Mouse (Mus musculus): Measurements from ENCODE around the gene Grip2. TPM values are rescaled to one million over a fixed set of nuclear protein-coding genes. Genes with fewer than 3 reads are reported as not detected.

The Grip2 gene
- total RNA-seq, 2 experiments from 2014 or later = 1.7 to 2.1 TPM

DNA sequence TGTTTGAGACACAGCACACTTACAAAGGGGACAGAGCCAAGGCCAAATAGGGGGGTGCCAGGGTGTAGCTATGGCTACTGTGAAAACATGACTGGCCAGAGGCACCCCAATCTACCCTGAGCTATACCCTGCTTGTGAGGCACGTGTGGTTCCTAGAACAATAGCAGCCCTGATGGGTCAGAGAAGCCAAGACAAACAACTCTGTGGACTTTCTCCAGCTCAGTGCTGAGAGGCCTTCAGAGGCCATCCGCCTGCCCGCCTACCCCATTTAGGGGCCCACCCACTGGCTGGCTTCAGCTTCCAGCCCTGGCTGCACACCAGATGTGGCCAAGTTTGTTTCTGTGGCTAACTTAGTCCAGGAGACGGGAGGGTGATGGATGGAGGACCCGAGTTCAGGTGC, 90.6 kb downstream of the Grip2 start:
- DNase-seq (ENCODE audit: low spot score in 2 of 2) = no peak

DNA sequence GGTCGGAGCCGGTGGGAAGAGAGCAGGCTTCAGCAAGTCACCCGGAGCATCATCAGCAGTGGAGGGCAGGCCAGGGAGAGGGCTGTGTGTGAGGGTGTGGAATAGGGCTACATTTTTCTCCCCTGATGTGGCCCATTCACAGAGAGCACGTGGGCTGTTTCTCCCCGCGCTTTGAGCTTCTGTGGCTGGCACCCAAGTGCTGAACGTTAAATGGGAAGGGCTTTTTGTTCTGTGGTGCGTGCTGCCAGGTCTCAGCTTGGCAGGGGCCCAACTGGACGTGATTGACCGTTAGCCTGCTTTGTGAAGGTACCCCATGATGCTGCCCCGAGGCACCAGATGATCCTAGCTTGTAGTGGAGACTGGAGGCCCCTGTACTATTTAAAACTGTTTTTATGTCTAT, 94.9 kb downstream of the Grip2 start:
- DNase-seq (ENCODE audit: low spot score in 2 of 2) = no peak

DNA sequence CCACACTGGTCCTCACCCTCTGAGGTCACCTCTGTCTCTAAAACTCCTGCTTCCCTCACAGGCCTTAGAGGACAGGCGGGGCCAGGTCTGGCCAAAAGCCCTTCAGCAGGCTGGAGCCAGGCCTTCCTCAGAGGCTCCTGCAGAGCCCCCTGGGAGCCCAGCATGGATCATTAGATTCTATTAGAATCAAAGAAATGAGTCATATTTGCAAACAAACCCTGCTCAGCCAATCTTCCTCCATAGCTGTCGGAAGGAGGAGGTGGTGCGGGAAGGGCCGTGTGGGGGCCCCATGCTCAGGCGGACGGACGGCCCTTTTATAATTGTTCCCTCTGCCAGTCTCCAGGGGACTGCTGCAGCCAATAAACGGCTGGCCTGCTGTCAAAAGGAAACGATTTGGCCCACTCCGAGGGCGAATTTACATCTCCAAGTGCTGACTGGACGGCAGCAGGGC, 97.3 kb downstream of the Grip2 start:
- peak in 1 of 2 experiments; percentile 69 for DNase-seq (ENCODE audit: low spot score in 2 of 2)

- DNase-seq (ENCODE audit: low spot score in 2 of 2) = no peak
These were observed 98.0 kb downstream of the Grip2 start for GRCm38 (mm10) chr6:91728939-91729619.

GRCm38 (mm10) chr6:91727361-91727760, 99.7 kb downstream of the Grip2 start:
- peak; percentile 72 to 78 for DNase-seq (ENCODE audit: low spot score in 2 of 2)

GRCm38 (mm10) chr6:91721215-91721701, 105.8 kb downstream of the Grip2 start:
- DNase-seq (ENCODE audit: low spot score in 2 of 2) = no peak

GRCm38 (mm10) chr6:91720588-91721214, 106.3 kb downstream of the Grip2 start:
- DNase-seq (ENCODE audit: low spot score in 2 of 2) = no peak

GRCm38 (mm10) chr6:91719865-91720533, 107.1 kb downstream of the Grip2 start:
- DNase-seq (ENCODE audit: low spot score in 2 of 2) = no peak

GRCm38 (mm10) chr6:91719042-91719747, 107.9 kb downstream of the Grip2 start:
- no peak for DNase-seq (ENCODE audit: low spot score in 2 of 2)

DNA sequence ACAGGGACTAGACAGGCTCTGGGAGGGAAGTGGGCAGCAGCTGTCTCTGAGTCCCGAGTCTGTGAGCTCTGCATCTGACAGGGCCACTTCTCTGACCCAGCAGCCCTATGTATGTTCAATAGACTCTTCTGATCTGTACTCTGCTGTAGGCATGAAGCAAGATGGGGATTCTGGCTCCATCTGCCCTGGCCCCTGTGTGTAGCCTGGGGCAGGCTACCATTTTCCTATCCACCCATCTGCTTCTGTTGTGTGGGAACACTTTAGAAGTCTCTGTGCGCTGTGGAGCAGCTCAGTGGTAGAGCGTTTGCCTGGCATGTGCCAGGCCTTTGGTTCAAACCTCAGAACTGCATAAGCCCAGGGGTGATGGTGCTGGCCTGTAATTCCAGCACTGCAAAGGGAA, 108.4 kb downstream of the Grip2 start:
- DNase-seq (ENCODE audit: low spot score in 2 of 2) = no peak

DNA sequence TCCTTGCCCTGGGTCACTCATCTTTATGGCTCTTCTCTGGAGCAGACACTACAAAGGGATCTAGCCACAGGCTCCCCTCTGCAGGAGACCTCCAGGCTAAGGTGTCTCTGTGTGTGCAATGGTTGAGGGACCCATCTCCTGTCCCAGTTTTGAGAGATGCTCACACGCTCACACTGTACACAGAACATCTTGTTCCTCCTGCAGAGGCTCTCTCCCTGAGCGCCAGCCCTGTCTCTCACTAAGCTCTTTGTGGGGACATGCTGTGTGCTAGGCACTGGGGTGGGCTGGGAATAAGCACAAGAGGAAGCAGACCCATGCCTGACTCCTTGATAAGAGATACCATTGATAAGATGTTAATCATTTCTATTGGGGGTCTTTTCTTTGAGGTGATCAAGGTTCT, 109.0 kb downstream of the Grip2 start:
- no peak for DNase-seq (ENCODE audit: low spot score in 2 of 2)

- no peak for DNase-seq (ENCODE audit: low spot score in 2 of 2)
These were observed 110.9 kb downstream of the Grip2 start for GRCm38 (mm10) chr6:91715988-91716810.

DNA sequence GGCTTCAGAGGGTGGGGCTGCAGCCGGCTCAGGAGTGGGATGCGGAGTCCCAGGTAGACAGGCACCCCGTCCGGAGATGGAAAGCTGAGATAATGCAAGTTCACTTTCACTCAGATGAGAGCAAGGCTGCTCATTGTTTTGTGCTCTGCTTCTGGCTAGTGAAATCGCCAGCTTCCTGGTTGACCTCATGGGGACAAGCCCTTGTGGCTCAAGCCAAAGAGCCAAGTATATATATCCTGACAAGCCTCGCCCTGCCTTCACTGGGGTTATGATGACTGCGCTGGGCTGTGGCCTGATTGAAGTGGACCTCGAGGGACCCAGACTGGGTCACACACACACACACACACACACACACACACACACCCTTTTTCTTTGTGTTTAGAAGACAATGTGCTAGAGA, 112.0 kb downstream of the Grip2 start:
- no peak for DNase-seq (ENCODE audit: low spot score in 2 of 2)

DNA sequence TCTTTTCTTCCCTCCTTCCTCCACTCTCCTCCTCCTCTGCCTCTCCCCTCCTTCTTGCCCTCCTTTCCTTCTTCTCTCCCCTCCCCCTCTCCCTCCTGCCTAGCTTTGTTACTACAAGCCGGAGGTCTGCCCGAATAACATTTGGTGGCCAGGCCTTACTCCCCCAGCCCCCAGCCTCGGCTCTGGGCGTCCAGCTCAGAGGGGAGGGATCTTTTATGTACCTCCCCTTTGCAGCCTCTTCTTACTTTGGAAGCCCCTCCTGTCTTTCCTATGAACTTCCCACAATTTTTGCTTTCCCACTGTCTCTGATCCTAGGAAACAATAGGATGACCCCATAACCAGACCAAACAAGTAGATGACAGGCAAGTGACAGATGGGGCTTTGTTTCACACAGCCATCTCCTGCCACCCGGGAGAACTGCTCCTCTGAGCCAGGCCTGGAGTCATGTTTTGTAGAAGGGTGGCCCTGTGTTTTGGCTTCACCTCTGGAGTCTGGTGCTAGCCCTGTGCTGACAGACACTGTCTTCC, 113.6 kb downstream of the Grip2 start:
- no peak for DNase-seq (ENCODE audit: low spot score in 2 of 2)

GRCm38 (mm10) chr6:91712855-91713331, 114.2 kb downstream of the Grip2 start:
- peak; percentile 59 to 71 for DNase-seq (ENCODE audit: low spot score in 2 of 2)

DNA sequence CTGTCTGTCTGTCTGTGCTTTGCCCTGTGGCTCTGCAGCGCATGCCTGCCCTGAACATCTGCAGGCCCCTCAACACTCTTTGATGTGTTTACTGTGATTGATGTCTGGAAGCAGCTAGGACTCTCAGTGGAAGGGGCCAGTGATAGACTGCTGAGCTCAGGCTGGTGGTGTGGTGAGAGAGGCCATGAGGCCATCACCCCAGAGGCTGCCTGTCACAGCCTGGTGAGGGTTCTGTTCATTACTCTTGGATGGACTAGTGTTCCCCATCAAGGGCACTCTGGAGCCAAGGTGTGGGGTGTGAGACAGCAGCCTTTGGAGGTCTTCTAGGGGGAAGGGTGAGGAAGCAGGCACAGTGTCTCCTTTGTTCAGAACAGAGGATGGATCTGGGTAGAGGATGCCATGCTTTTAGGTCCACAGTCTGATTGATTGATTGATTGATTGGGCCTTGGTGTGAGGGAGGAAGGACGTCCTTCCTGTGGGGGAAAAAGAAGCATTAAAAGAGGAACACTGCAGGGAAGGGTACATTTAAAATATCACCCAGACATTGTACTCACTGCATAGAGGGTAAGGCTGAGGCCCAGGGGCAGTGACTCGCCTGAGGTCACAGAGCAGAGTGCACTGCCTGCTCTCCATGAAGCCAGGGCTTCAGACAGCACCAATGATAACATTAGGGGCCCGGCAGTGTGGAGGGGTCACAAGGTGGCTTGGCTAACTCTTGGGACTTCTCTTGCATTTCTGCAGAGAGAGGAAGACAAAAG, 114.8 kb downstream of the Grip2 start:
- DNase-seq (ENCODE audit: low spot score in 2 of 2) = no peak
